Mouse (Mus musculus) hindbrain, embryonic 16.5 days (tissue): ENCODE data around the gene Acadsb. TPM values are rescaled to one million over a fixed set of nuclear protein-coding genes. Genes with fewer than 3 reads are reported as not detected.
"Not testable (repeated sequence)": the region's sequence is repeated elsewhere in the genome, so short reads cannot be mapped to it uniquely, and the experiment has no call there.

ENCODE experiments used
- ATAC-seq: fragments of 200-750 bp; cut with Nextera tagmentation; 2 replicates; pipeline ENCODE4 v1.8.0; 2017; ENCODE audit warnings: moderate TSS enrichment, moderate library complexity
- H3K27ac ChIP-seq: fragments of 300-500 bp; sonication (generic); 2 replicates; pipeline ENCODE4 v1.5.1; 2014; ENCODE audit warnings: low read depth, mild to moderate bottlenecking, control low read depth, low read length, moderate library complexity
- H3K27me3 ChIP-seq: fragments of 300-500 bp; sonication (generic); replicated peaks from 2 replicates; pipeline ENCODE4 v1.6.1; 2014; ENCODE audit warnings: low read length; ENCODE audit not compliant: control insufficient read depth, insufficient read depth
- H3K36me3 ChIP-seq: fragments of 300-500 bp; sonication (generic); 2 replicates; pipeline ENCODE4 v1.6.1; 2014; ENCODE audit warnings: mild to moderate bottlenecking, low read length, moderate library complexity, mixed read lengths; ENCODE audit not compliant: control insufficient read depth, insufficient read depth
- H3K4me1 ChIP-seq: fragments of 300-500 bp; sonication (generic); 2 replicates; pipeline ENCODE4 v1.6.1; 2014; ENCODE audit warnings: low read depth, low read length; ENCODE audit not compliant: control insufficient read depth, insufficient read depth
- H3K4me2 ChIP-seq: fragments of 300-500 bp; sonication (generic); 2 replicates; pipeline ENCODE4 v1.6.1; 2014; ENCODE audit warnings: mild to moderate bottlenecking, low read length, control low read depth, moderate library complexity
- H3K4me3 ChIP-seq: fragments of 300-500 bp; sonication (generic); 2 replicates; pipeline ENCODE4 v1.5.1; 2014; ENCODE audit warnings: mild to moderate bottlenecking, low read length, control low read depth, moderate library complexity
- H3K9ac ChIP-seq: fragments of 300-500 bp; sonication (generic); 2 replicates; pipeline ENCODE4 v1.6.1; 2014; ENCODE audit warnings: low read depth, mild to moderate bottlenecking, control low read depth, low read length, moderate library complexity
- H3K9me3 ChIP-seq: fragments of 300-500 bp; sonication (generic); 2 replicates; pipeline ENCODE4 v1.6.1; 2014; ENCODE audit warnings: mild to moderate bottlenecking, low read length, moderate library complexity; ENCODE audit not compliant: control insufficient read depth
- WGBS: fragments of 180-500 bp; shearing (Covaris S2); extraction: QIAGEN DNeasy Blood & Tissue Kit; methylation state at CpG from one replicate; pipeline ENCODE4 v1.1.7; 2014; 5-methylcytosine and 5-hydroxymethylcytosine counted together
- polyA plus RNA-seq: library from polyadenylated mRNA; unstranded; fragments of >200 nt; fragmentation: Nextera tagmentation; extraction: Ambion mirVana; gene quantifications from 2 replicates; pipeline ENCODE4 v1.2.1, GENCODE M21; 2015

The Acadsb gene
- polyA plus RNA-seq, 1 experiment from 2014 or later = 101 TPM

- no peaks in the 10 kb centered on the region for H3K36me3 ChIP-seq
- 5% methylated on average over 16 of the region's 16 CpGs for WGBS
- peak overlapping the region; percentile 83 for H3K9ac ChIP-seq
- peak; percentile 11; the same call in 1 of the 2 replicates for ATAC-seq
- H3K4me1 ChIP-seq = peaks cover 21% of the 10 kb centered on the region
- H3K9me3 ChIP-seq = no peaks in the 10 kb centered on the region
- H3K27ac ChIP-seq = peak overlapping the region; percentile 78
- peak overlapping the region; percentile 72 for H3K4me3 ChIP-seq
- peak overlapping the region; percentile 82 for H3K4me2 ChIP-seq
- H3K27me3 ChIP-seq = no peaks in the 10 kb centered on the region
These were observed 947 bp upstream of the Acadsb start for GRCm38 (mm10) chr7:131409321-131409987.

- Histone ChIP-seq H3K9me3 (no peaks in the 10 kb centered on the region), H3K27ac (peak overlapping the region; percentile 78), H3K4me1 (peaks cover 21% of the 10 kb centered on the region), H3K9ac (peak overlapping the region; percentile 83), H3K27me3 (no peaks in the 10 kb centered on the region), H3K4me2 (peak overlapping the region; percentile 82), H3K36me3 (no peaks in the 10 kb centered on the region), H3K4me3 (peak overlapping the region; percentile 72)
- under 1% methylated on average over 30 of the region's 38 CpGs for WGBS
- peak; percentile 76 for ATAC-seq
These were observed 414 bp upstream of the Acadsb start for GRCm38 (mm10) chr7:131409988-131410385.

- Histone ChIP-seq H3K4me2 (peak overlapping the region; percentile 77), H3K4me3 (peak overlapping the region; percentile 72), H3K9ac (peak overlapping the region; percentile 83), H3K4me1 (peaks cover 21% of the 10 kb centered on the region), H3K36me3 (no peaks in the 10 kb centered on the region), H3K27me3 (no peaks in the 10 kb centered on the region), H3K9me3 (no peaks in the 10 kb centered on the region), H3K27ac (no peak overlapping the region)
- no peak for ATAC-seq
- WGBS = 55% methylated on average over 10 of the region's 10 CpGs
These were observed 980 bp downstream of the Acadsb start for GRCm38 (mm10) chr7:131411221-131411940.

- ATAC-seq = no peak
- Histone ChIP-seq H3K4me1 (peaks cover 21% of the 10 kb centered on the region), H3K27ac (no peak overlapping the region), H3K4me2 (peak overlapping the region; percentile 77; the same call in 1 of the 2 replicates), H3K27me3 (no peaks in the 10 kb centered on the region), H3K4me3 (no peak overlapping the region), H3K9me3 (no peaks in the 10 kb centered on the region), H3K36me3 (no peaks in the 10 kb centered on the region), H3K9ac (no peak overlapping the region)
- WGBS = 73% methylated on average over 2 of the region's 2 CpGs
These were observed 1.5 kb downstream of the Acadsb start for GRCm38 (mm10) chr7:131411941-131412270.

GRCm38 (mm10) chr7:131416742-131417141 lies 6.3 kb downstream of the Acadsb start:
- H3K9ac ChIP-seq, ATAC-seq, H3K4me2 ChIP-seq, H3K36me3 ChIP-seq, H3K4me1 ChIP-seq, H3K9me3 ChIP-seq, H3K27me3 ChIP-seq, H3K4me3 ChIP-seq, H3K27ac ChIP-seq: not testable (repeated sequence)

GRCm38 (mm10) chr7:131417605-131418004 lies 7.2 kb downstream of the Acadsb start:
- Histone ChIP-seq H3K4me2 (no peak overlapping the region), H3K27ac (no peak overlapping the region), H3K36me3 (no peaks in the 10 kb centered on the region), H3K27me3 (no peaks in the 10 kb centered on the region), H3K9me3 (no peaks in the 10 kb centered on the region), H3K9ac (no peak overlapping the region), H3K4me1 (no peaks in the 10 kb centered on the region; the same call in 1 of the 2 replicates), H3K4me3 (no peak overlapping the region)
- no peak for ATAC-seq

GRCm38 (mm10) chr7:131424912-131425311 lies 14.5 kb downstream of the Acadsb start:
- Histone ChIP-seq H3K9ac (no peak overlapping the region), H3K4me2 (no peak overlapping the region), H3K4me1 (no peaks in the 10 kb centered on the region), H3K27me3 (no peaks in the 10 kb centered on the region), H3K27ac (no peak overlapping the region), H3K9me3 (no peaks in the 10 kb centered on the region), H3K4me3 (no peak overlapping the region), H3K36me3 (peaks cover 12% of the 10 kb centered on the region)
- WGBS = 85% methylated on average over 2 of the region's 2 CpGs
- ATAC-seq = no peak

GRCm38 (mm10) chr7:131427331-131427730 lies 16.9 kb downstream of the Acadsb start:
- Histone ChIP-seq H3K9me3 (no peaks in the 10 kb centered on the region), H3K36me3 (peaks cover 24% of the 10 kb centered on the region), H3K9ac (no peak overlapping the region), H3K27me3 (no peaks in the 10 kb centered on the region), H3K4me3 (no peak overlapping the region), H3K4me2 (no peak overlapping the region), H3K4me1 (no peaks in the 10 kb centered on the region), H3K27ac (no peak overlapping the region)
- WGBS = 93% methylated on average over 5 of the region's 5 CpGs
- no peak for ATAC-seq

GRCm38 (mm10) chr7:131432244-131432643 lies 21.8 kb downstream of the Acadsb start:
- H3K4me1 ChIP-seq = no peaks in the 10 kb centered on the region
- no peak overlapping the region for H3K4me2 ChIP-seq
- H3K9ac ChIP-seq = no peak overlapping the region
- H3K4me3 ChIP-seq = no peak overlapping the region
- peaks cover 22% of the 10 kb centered on the region for H3K36me3 ChIP-seq
- peak; percentile 63; the same call in 1 of the 2 replicates for ATAC-seq
- H3K27ac ChIP-seq = no peak overlapping the region
- 10% methylated on average over 1 of the region's 1 CpGs for WGBS
- H3K27me3 ChIP-seq = no peaks in the 10 kb centered on the region
- no peaks in the 10 kb centered on the region for H3K9me3 ChIP-seq
